Mouse (Mus musculus): ENCODE measurements around the gene Mpl.

- TF ChIP-seq CTCF (IDR thresholded peaks at IDR 0.05; ENCODE audit: control insufficient read depth, insufficient read depth, insufficient read length) (no peak), MAX (IDR thresholded peaks at IDR 0.05) (no peak), USF1 (IDR thresholded peaks at IDR 0.05; ENCODE audit: low read depth) (no peak), MYOG (IDR thresholded peaks at IDR 0.05; ENCODE audit: control insufficient read depth, extremely low read depth, insufficient read length) (no peak), CEBPB (IDR thresholded peaks at IDR 0.05; ENCODE audit: low read depth) (no peak)
Observed at GRCm38 (mm10) chr4:118471281-118471680, 14.0 kb upstream of the Mpl start.
